Mouse (Mus musculus): ENCODE data around the gene Srr.

Srr gene

GRCm38 (mm10) chr11:74865252-74865651, 60.5 kb downstream of the Srr start:
- DNase-seq (ENCODE audit: low read depth, low spot score) = no peak

DNA sequence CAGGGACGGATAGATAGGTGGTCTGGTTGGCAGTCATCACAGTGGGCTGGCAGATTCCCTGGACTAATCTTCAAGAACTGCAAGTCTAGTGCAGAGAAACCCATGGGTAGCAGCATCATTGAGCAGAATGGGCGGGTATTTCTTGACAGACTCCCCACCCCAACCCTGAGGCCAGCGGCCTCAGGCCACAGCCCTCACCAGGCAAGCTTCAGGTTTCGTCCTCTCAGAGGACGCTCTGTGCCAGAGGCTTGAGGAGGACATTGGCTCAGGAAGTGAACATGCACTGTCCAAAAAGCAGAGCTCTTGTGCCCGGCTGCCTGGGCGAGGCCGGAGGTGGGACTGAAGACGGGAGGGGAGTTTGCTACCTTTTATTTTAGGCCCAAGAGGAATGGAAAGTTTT, 61.3 kb downstream of the Srr start:
- no peak for DNase-seq (ENCODE audit: low read depth, low spot score)

DNA sequence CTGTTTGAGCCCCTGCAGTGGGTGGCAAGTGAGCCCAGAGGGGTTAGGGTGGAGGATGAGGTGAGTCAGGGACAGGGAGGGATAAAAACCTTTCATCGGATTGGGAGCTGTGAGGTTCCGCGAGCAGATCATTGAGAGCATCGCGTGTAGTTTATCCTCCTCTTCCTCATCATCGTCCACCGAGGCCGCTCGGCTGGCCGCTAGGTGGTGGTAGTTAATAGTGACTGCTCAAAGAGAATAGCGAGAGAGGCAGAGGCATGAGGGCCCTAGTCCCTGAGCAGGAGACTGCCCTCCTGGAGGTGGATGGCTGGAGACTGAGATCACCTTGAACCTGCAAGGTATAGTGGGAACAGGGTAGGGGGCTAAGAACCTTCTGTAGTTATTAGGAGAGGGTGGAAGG, 62.3 kb downstream of the Srr start:
- DNase-seq (ENCODE audit: low read depth, low spot score) = no peak

- DNase-seq (ENCODE audit: low read depth, low spot score) = peak; percentile 68
Observed at GRCm38 (mm10) chr11:74862129-74862528, 63.6 kb downstream of the Srr start.

GRCm38 (mm10) chr11:74857756-74858155, 68.0 kb downstream of the Srr start:
- DNase-seq (ENCODE audit: low read depth, low spot score) = no peak

All from 3T3-L1 (cell line).